27 mouse cellular contexts compared by ENCODE assay signal in the genomic region with DNA sequence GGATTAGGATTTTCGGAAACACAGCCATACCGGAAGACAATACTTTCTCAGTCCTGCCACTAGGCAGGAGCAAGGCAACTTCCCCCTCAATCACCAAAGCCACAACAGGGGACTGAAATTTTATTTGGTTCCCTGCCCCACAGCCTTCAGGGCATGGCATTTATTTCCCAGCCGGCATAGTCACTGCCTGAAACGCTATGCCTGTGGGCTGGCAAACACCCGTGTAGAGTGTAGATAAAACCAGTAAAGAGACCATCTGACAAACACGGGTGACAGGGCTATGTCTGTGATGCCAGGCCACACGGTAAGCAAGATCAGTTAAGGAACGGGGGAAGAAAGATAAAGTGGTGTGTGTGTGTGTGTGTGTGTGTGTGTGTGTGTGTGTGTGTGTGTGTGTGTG.
DNase-seq lines count a peak whose midpoint lies in the region; ATAC-seq and TF ChIP-seq lines count a peak whose summit lies in the region.
"Had no signal": no experiment of that assay in that cellular context is flagged by ENCODE, and none has a peak within 500 bp of the region (broad histone marks: within the 10 kb centered on the region; RNA-seq: fewer than 3 reads in every experiment).

No protein-coding gene starts in this region.

- no peaks in the 10 kb centered on the region for H3K36me3 ChIP-seq in MEL (ENCODE audit: control insufficient read depth in 1 of 2, insufficient read depth in 2 of 2, low read length in 2 of 2)
- no peaks in the 10 kb centered on the region for H3K36me3 ChIP-seq in stomach, postnatal 0 days (ENCODE audit: control insufficient read depth, insufficient read depth, low read length)
- H3K36me3 ChIP-seq: embryonic facial prominence, embryonic 12.5 days; forebrain, embryonic 12.5 days; forebrain, embryonic 15.5 days; G1E; hindbrain, embryonic 10.5 days; hindbrain, embryonic 13.5 days had no signal

- no peak for TF ChIP-seq POLR2A in MEL (IDR thresholded peaks at IDR 0.05; ENCODE audit: control insufficient read depth in 1 of 2, insufficient read depth in 1 of 2, low read depth in 1 of 2, low read length in 2 of 2, poor library complexity in 1 of 2)

- no peaks in the 10 kb centered on the region for H3K79me2 ChIP-seq in MEL (ENCODE audit: control insufficient read depth, insufficient read depth, low read length, poor library complexity)

- H3K9me3 ChIP-seq in MEL (replicated peaks; ENCODE audit: insufficient read depth, low read length): no peaks in the 10 kb centered on the region
- H3K9me3 ChIP-seq in stomach, postnatal 0 days (ENCODE audit: control insufficient read depth, low read length): no peaks in the 10 kb centered on the region
- H3K9me3 ChIP-seq: embryonic facial prominence, embryonic 12.5 days; forebrain, embryonic 12.5 days; forebrain, embryonic 15.5 days; hindbrain, embryonic 10.5 days; hindbrain, embryonic 13.5 days had no signal

- TF ChIP-seq RAD21 in MEL (IDR thresholded peaks at IDR 0.05; ENCODE audit: low read depth, low read length): no peak

- DNase-seq in embryo, embryonic 11.5 days (ENCODE audit: low read depth, low spot score): peak; percentile 0
- no peak for DNase-seq in embryo, embryonic 10 days (ENCODE audit: low spot score)
- no peak for DNase-seq in layer of hippocampus, adult 2 months (ENCODE audit: low spot score in 2 of 2)
- DNase-seq in layer of hippocampus, postnatal 25 days (ENCODE audit: extremely low spot score in 1 of 2, low spot score in 1 of 2): no peak
- DNase-seq in MEL (ENCODE audit: low read depth, low spot score): peak; percentile 2
- peak; percentile 58 for DNase-seq in forelimb bud, embryonic 11.5 days (ENCODE audit: low read depth, low spot score)
- no peak for DNase-seq in spleen, postnatal 10 days (ENCODE audit: low spot score in 2 of 2)
- DNase-seq in stomach, postnatal 0 days (ENCODE audit: low spot score): no peak
- DNase-seq: adrenal gland, adult 2 months; adrenal gland, postnatal 14 days; B cell, adult 2 months; cerebellum, adult 11 months; cerebellum, adult 8-10 months; embryo, embryonic 11 days; gastrocnemius, postnatal 10 days; gastrocnemius, postnatal 36 days had no signal

- TF ChIP-seq EP300 in MEL (IDR thresholded peaks at IDR 0.05; ENCODE audit: low read depth in 1 of 2, low read length in 2 of 2): no peak
- TF ChIP-seq EP300 in stomach, postnatal 0 days (optimal IDR thresholded peaks at IDR 0.05): no peak

- 63% methylated on average over 8 of the region's 8 CpGs for WGBS in stomach, postnatal 0 days

- H3K27me3 ChIP-seq in MEL (ENCODE audit: control insufficient read depth in 1 of 2, insufficient read depth in 2 of 2, low read length in 2 of 2): no peaks in the 10 kb centered on the region
- no peaks in the 10 kb centered on the region for H3K27me3 ChIP-seq in stomach, postnatal 0 days (ENCODE audit: control insufficient read depth, insufficient read depth, low read length)
- H3K27me3 ChIP-seq: embryonic facial prominence, embryonic 12.5 days; forebrain, embryonic 12.5 days; forebrain, embryonic 15.5 days; hindbrain, embryonic 13.5 days had no signal

- no peak overlapping the region for H3K9ac ChIP-seq in MEL (ENCODE audit: control insufficient read depth, low read depth, low read length, poor library complexity, severe bottlenecking)
- H3K9ac ChIP-seq in stomach, postnatal 0 days (ENCODE audit: low read length): no peak overlapping the region
- H3K9ac ChIP-seq: embryonic facial prominence, embryonic 12.5 days; forebrain, embryonic 12.5 days; forebrain, embryonic 15.5 days; hindbrain, embryonic 13.5 days had no signal

- TF ChIP-seq CTCF in layer of hippocampus, adult 2 months (conservative IDR thresholded peaks at IDR 0.05): peak; percentile 21; the same call in 1 of the 2 replicates
- TF ChIP-seq CTCF in MEL (IDR thresholded peaks at IDR 0.05 in 2 of 3, conservative IDR thresholded peaks at IDR 0.05 in 1 of 3; ENCODE audit: control insufficient read depth in 1 of 3, insufficient read depth in 1 of 3, low read depth in 2 of 3, low read length in 3 of 3, poor library complexity in 1 of 3, severe bottlenecking in 1 of 3): no peak
- no peak for TF ChIP-seq CTCF in stomach, postnatal 0 days (IDR thresholded peaks at IDR 0.05; ENCODE audit: low read depth)

- H3K4me3 ChIP-seq in layer of hippocampus, adult 2 months: no peak overlapping the region
- no peak overlapping the region for H3K4me3 ChIP-seq in MEL (ENCODE audit: control insufficient read depth in 1 of 2, insufficient read depth in 1 of 2, low read depth in 2 of 2, low read length in 2 of 2)
- H3K4me3 ChIP-seq in stomach, postnatal 0 days (ENCODE audit: low read depth, low read length): no peak overlapping the region
- H3K4me3 ChIP-seq: embryonic facial prominence, embryonic 12.5 days; erythroblast, embryonic 14.5 days; forebrain, embryonic 12.5 days; forebrain, embryonic 15.5 days; hindbrain, embryonic 10.5 days; hindbrain, embryonic 13.5 days had no signal

- H3K27ac ChIP-seq in layer of hippocampus, adult 2 months: peak overlapping the region; percentile 58; the same call in 1 of the 2 replicates
- H3K27ac ChIP-seq in MEL (ENCODE audit: control insufficient read depth, low read depth, low read length): no peak overlapping the region
- no peak overlapping the region for H3K27ac ChIP-seq in stomach, postnatal 0 days (replicated peaks)
- H3K27ac ChIP-seq: embryonic facial prominence, embryonic 12.5 days; forebrain, embryonic 12.5 days; forebrain, embryonic 15.5 days; hindbrain, embryonic 10.5 days; hindbrain, embryonic 13.5 days; hindbrain, postnatal 0 days had no signal

- ATAC-seq in stomach, postnatal 0 days (ENCODE audit: low FRiP score, low TSS enrichment): no peak
- ATAC-seq: forebrain, embryonic 15.5 days; hindbrain, postnatal 0 days; inflammation-experienced regulatory T-cells, adult 6 months; intestine, embryonic 16.5 days had no signal

- H3K4me1 ChIP-seq in MEL (ENCODE audit: control insufficient read depth in 1 of 2, insufficient read depth in 2 of 2, low read length in 2 of 2): no peaks in the 10 kb centered on the region
- H3K4me1 ChIP-seq in stomach, postnatal 0 days (replicated peaks; ENCODE audit: control insufficient read depth, insufficient read depth): no peaks in the 10 kb centered on the region
- H3K4me1 ChIP-seq: embryonic facial prominence, embryonic 12.5 days; forebrain, embryonic 12.5 days; hindbrain, embryonic 10.5 days; hindbrain, embryonic 13.5 days had no signal

- H3K4me2 ChIP-seq in stomach, postnatal 0 days (replicated peaks; ENCODE audit: low read depth): no peak overlapping the region
- H3K4me2 ChIP-seq: embryonic facial prominence, embryonic 12.5 days; forebrain, embryonic 12.5 days; forebrain, embryonic 15.5 days; heart, embryonic 11.5 days; hindbrain, embryonic 13.5 days had no signal

TF ChIP-seq in MEL, 35 proteins besides CTCF, POLR2A, EP300 and RAD21:
- TF ChIP-seq POLR2AphosphoS5 (IDR thresholded peaks at IDR 0.05; ENCODE audit: borderline replicate concordance, low read depth, low read length): no peak
- TF ChIP-seq GABPA (IDR thresholded peaks at IDR 0.05; ENCODE audit: low read depth, low read length): no peak
- no peak for TF ChIP-seq ZKSCAN1 (IDR thresholded peaks at IDR 0.05; ENCODE audit: low read depth, low read length)
- TF ChIP-seq SMC3 (IDR thresholded peaks at IDR 0.05; ENCODE audit: low read depth, low read length): no peak
- no peak for TF ChIP-seq ZNF384 (IDR thresholded peaks at IDR 0.05; ENCODE audit: low read depth, low read length)
- TF ChIP-seq MEF2A (IDR thresholded peaks at IDR 0.05; ENCODE audit: extremely low read depth, insufficient replicate concordance, low read depth, low read length, poor library complexity, severe bottlenecking): no peak

Comparison
In these comparisons a context has a peak if more than half of its experiments do, and no peak if none do; other contexts are left out.
1. DNase-seq: peak in embryo, embryonic 11.5 days (single experiment), MEL (single experiment) and forelimb bud, embryonic 11.5 days (single experiment); none in embryo, embryonic 10 days (single experiment), layer of hippocampus, adult 2 months (0 of 2), layer of hippocampus, postnatal 25 days (0 of 2), spleen, postnatal 10 days (0 of 2) and stomach, postnatal 0 days (single experiment).